Mouse (Mus musculus) limb, embryonic 15.5 days (tissue): Measurements from ENCODE around the gene Tnk2. TPM values are rescaled to one million over a fixed set of nuclear protein-coding genes. Genes with fewer than 3 reads are reported as not detected.

Experiments used
- polyA plus RNA-seq: library from polyadenylated mRNA; unstranded; fragments of >200 nt; fragmentation: Nextera tagmentation; extraction: Ambion mirVana; gene quantifications from 2 replicates; pipeline ENCODE4 v1.2.1, GENCODE M21; 2015

Tnk2 gene
- polyA plus RNA-seq, 1 experiment from 2014 or later = 13.9 TPM

Other genes starting within 250 kb of the Tnk2 start
- gene Tm4sf19, start 243.4 kb upstream of the Tnk2 start, polyA plus RNA-seq = 0.12 and 0.46 TPM in 2 replicates
- gene Tctex1d2, start 224.2 kb upstream of the Tnk2 start, polyA plus RNA-seq = 19.5 and 21.5 TPM in 2 replicates
- 46.6 and 48.5 TPM in 2 replicates for gene Pcyt1a, start 213.0 kb upstream of the Tnk2 start, polyA plus RNA-seq
- 0.06 and 0.12 TPM in 2 replicates for gene Slc51a, start 156.0 kb upstream of the Tnk2 start, polyA plus RNA-seq
- gene Zdhhc19, start 147.6 kb upstream of the Tnk2 start, polyA plus RNA-seq = not detected in 2 replicates
- 24.9 and 28.0 TPM in 2 replicates for gene Tfrc, start 35.0 kb upstream of the Tnk2 start, polyA plus RNA-seq
- gene Muc4, start 92.0 kb downstream of the Tnk2 start, polyA plus RNA-seq = not detected in 2 replicates
- gene Muc20, start 153.6 kb downstream of the Tnk2 start, polyA plus RNA-seq = 0.15 TPM in 1 of 2 replicates, not detected in the other
- gene Smbd1, start 166.6 kb downstream of the Tnk2 start, polyA plus RNA-seq = not detected in 2 replicates
- gene Fyttd1, start 233.6 kb downstream of the Tnk2 start, polyA plus RNA-seq = 102 TPM in 2 replicates
- gene Rubcn, start 233.9 kb downstream of the Tnk2 start, polyA plus RNA-seq = 22.7 and 24.2 TPM in 2 replicates